Mouse (Mus musculus) kidney, postnatal 0 days (tissue): ENCODE results near the gene Glrx3. TPM values are rescaled to one million over a fixed set of nuclear protein-coding genes. Genes with fewer than 3 reads are reported as not detected.

Experiments used
- ATAC-seq: fragments of 200-750 bp; cut with Nextera tagmentation; replicated peaks from 2 replicates; pipeline ENCODE4 v1.8.0; 2017; ENCODE audit warnings: low read depth, moderate number of reproducible peaks, moderate TSS enrichment, moderate library complexity; ENCODE audit not compliant: low FRiP score
- DNase-seq: peaks from one replicate; pipeline ENCODE4 v3.0.0-alpha.2; 2016; ENCODE audit warnings: low spot score
- H3K27ac ChIP-seq: fragments of 300-500 bp; sonication (generic); 2 replicates; pipeline ENCODE4 v1.5.1; 2014; ENCODE audit warnings: mild to moderate bottlenecking
- H3K27me3 ChIP-seq: fragments of 300-500 bp; sonication (generic); 2 replicates; pipeline ENCODE4 v1.6.1; 2014; ENCODE audit warnings: low read length, mixed read lengths; ENCODE audit not compliant: insufficient read depth
- H3K36me3 ChIP-seq: fragments of 300-500 bp; sonication (generic); 2 replicates; pipeline ENCODE4 v1.6.1; 2014; ENCODE audit warnings: low read length, mixed read lengths; ENCODE audit not compliant: insufficient read depth
- H3K4me1 ChIP-seq: fragments of 300-500 bp; sonication (generic); replicated peaks from 2 replicates; pipeline ENCODE4 v1.6.1; 2014; ENCODE audit warnings: antibody characterized with exemption, low read length, mixed read lengths; ENCODE audit not compliant: insufficient read depth
- H3K4me2 ChIP-seq: fragments of 300-500 bp; sonication (generic); 2 replicates; pipeline ENCODE4 v1.6.1; 2014; ENCODE audit warnings: mild to moderate bottlenecking, low read length, moderate library complexity, mixed read lengths
- H3K4me3 ChIP-seq: fragments of 300-500 bp; sonication (generic); replicated peaks from 2 replicates; pipeline ENCODE4 v1.5.1; 2014; ENCODE audit warnings: low read depth, low read length
- H3K9ac ChIP-seq: fragments of 300-500 bp; sonication (generic); 2 replicates; pipeline ENCODE4 v1.6.1; 2014; ENCODE audit warnings: low read depth, low read length
- H3K9me3 ChIP-seq: fragments of 300-500 bp; sonication (generic); replicated peaks from 2 replicates; pipeline ENCODE4 v1.6.1; 2016; ENCODE audit warnings: low read length, inconsistent platforms, mixed read lengths
- CTCF ChIP-seq: IDR thresholded peaks from 2 replicates; pipeline ENCODE4 v1.5.1; 2016; ENCODE audit warnings: antibody characterized with exemption, low read depth, mild to moderate bottlenecking, moderate library complexity
- WGBS: fragments of 180-500 bp; shearing (Covaris S2); extraction: QIAGEN DNeasy Blood & Tissue Kit; methylation state at CpG from one replicate; pipeline ENCODE4 v1.1.7; 2014; 5-methylcytosine and 5-hydroxymethylcytosine counted together
- polyA plus RNA-seq: library from polyadenylated mRNA; unstranded; fragments of >200 nt; fragmentation: Nextera tagmentation; extraction: Ambion mirVana; gene quantifications from 2 replicates; pipeline ENCODE4 v1.2.1, GENCODE M21; 2015

The Glrx3 gene
- polyA plus RNA-seq, 1 experiment from 2014 or later, result 219 TPM

GRCm38 (mm10) chr7:137518028-137518576, 80.7 kb downstream of the Glrx3 start:
- no peak for TF ChIP-seq CTCF
- H3K4me3 ChIP-seq, result no peak overlapping the region
- H3K4me2 ChIP-seq, result no peak overlapping the region
- ATAC-seq, result no peak
- H3K4me1 ChIP-seq, result no peaks in the 10 kb centered on the region
- no peak overlapping the region for H3K27ac ChIP-seq
- H3K27me3 ChIP-seq, result no peaks in the 10 kb centered on the region
- 52% methylated on average over 5 of the region's 5 CpGs for WGBS
- no peak for DNase-seq
- no peaks in the 10 kb centered on the region for H3K9me3 ChIP-seq
- no peaks in the 10 kb centered on the region for H3K36me3 ChIP-seq
- no peak overlapping the region for H3K9ac ChIP-seq

Other genes starting within 250 kb of the Glrx3 start
- gene Ebf3, start 123.2 kb upstream of the Glrx3 start, polyA plus RNA-seq, result 0.22 and 0.30 TPM in 2 replicates
- gene 9430038I01Rik, start 26.9 kb upstream of the Glrx3 start, polyA plus RNA-seq, result 23.1 and 23.8 TPM in 2 replicates